Mouse (Mus musculus) ovary, postnatal 14 days (tissue): ENCODE results near the gene Atm.

ENCODE experiments used
- DNase-seq: peaks from one replicate; pipeline ENCODE4 v3.0.0; 2022; ENCODE audit warnings: low spot score

Atm gene

GRCm38 (mm10) chr9:53408953-53409361 lies 127.6 kb downstream of the Atm start:
- DNase-seq: no peak

DNA sequence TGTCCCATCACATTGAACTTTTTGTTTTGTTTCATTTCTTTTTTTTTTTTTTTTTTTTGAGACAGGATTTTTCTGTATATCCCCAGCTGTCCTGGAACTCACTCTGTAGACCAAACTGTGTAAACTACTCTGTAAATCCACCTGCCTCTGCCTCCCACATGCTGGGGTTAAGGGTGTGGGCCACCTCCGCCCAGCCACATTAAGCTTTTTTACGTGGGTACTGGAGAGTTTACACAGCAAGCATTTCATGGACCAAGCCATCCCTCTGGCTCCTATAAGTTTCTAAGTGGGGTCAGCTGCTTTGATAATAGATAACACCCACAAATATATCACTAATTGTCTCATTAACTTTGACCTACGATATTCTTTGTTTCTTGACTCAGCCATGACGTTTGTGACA lies 128.0 kb downstream of the Atm start:
- no peak for DNase-seq

- DNase-seq: peak; percentile 42
Measured at GRCm38 (mm10) chr9:53404753-53405722, 131.5 kb downstream of the Atm start.

- DNase-seq: no peak
Measured at GRCm38 (mm10) chr9:53404050-53404752, 132.3 kb downstream of the Atm start.

DNA sequence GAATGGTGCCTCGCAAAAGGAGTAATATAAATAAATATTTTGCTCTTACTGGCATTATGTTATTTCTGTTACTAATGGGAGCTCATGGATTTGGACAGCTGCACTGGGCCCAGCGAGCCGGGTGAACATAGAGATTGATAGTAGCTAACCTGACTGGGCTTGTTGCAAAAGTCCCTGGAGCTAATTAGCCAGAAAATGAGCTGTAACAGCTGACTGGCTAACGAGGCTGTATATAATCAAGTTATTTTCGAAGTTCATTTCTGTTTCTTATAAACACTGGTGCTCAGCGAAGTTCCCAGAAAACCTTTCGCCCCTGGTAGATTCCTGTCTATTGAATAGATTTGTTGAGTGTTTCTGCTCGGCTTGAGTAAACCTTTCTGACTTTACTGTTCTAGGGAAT lies 133.5 kb downstream of the Atm start:
- DNase-seq: no peak

- peak; percentile 55 for DNase-seq
Measured at GRCm38 (mm10) chr9:53402291-53402711, 134.2 kb downstream of the Atm start, which contains the start of gene 4930550C14Rik. TSS of gene 4930550C14Rik (plus strand) at chr9:53402325.

DNA sequence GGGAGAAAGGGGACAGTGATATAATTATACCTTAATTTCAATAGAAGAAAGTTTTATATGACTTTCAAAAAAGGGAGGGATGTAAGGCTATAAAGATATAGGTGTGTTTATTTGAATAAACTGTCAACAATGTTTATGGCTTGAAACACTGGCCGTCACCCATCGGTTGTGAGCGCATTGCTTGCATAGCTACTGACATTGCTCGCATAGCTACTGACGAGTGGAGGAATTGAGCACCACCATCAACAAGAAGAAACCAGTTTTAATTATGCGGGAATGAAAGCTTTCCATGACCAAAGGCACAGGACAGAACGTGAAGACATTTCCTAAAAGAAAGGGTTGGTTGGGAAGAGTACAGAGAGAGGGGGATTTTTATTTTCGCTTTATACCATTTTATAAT lies 135.4 kb downstream of the Atm start:
- DNase-seq: no peak

GRCm38 (mm10) chr9:53400696-53401095 lies 135.8 kb downstream of the Atm start:
- DNase-seq: no peak

GRCm38 (mm10) chr9:53399537-53399936 lies 137.0 kb downstream of the Atm start:
- DNase-seq: no peak

- DNase-seq: no peak
Measured at GRCm38 (mm10) chr9:53398388-53398700, 138.2 kb downstream of the Atm start.

DNA sequence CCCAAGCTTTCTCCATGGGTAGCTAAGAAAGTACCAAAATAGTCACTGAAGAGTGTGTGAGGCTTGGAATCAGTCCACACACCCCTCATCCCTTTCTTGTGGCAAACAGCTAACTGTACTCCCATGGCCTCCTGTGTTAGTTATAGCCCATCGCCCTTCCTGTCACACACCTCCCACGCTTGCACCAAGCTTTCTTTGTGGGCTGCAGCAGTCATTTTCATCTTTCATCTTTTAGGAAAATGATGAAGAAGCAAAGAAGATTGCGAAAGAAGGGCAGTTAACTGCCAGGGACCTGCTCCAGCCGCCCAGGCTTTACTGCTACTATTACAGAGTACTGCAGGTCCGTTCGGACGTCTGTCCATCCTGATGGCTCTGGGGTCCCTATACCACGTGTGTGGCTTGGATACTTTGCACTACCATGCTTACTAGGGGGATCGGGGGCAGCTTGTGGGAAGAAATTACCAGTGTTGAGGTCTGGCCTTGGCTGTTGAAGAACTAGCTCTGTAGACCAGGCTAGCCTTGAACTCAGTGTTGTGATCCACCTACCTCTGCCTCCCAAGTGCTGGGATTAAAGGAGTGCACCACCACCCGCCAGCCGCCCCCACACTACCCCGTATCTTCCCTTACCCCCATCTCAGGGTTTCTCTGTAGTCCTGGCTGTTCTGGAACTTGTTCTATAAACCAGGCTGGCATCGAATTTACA lies 138.7 kb downstream of the Atm start:
- no peak for DNase-seq

DNA sequence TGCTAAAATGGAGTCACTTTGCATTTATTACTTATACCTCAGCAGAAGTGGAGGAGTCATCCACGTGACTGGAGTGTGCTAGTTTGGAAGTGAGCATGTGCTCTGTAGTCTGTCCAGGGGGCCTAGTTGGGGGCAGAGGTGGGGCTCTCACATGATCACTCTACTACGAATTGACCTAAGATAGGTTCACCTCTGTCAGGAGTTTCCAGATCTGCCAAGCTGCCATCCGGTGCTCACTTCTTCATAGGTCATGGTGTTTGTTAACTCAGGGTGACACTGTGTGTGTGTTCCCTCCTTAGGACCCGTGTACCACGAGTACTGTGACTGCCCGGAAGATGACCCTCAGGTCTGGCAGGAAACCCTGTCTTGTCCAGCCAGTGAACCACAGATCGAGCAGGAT lies 146.4 kb downstream of the Atm start:
- DNase-seq: no peak
